Mouse (Mus musculus) heart, embryonic 11.5 days (tissue): ENCODE measurements around the gene Lin7a. TPM values are rescaled to one million over a fixed set of nuclear protein-coding genes. Genes with fewer than 3 reads are reported as not detected.

Source experiments
- ATAC-seq: fragments of 200-750 bp; cut with Nextera tagmentation; replicated peaks from 2 replicates; pipeline ENCODE4 v1.8.0; 2017; ENCODE audit warnings: moderate library complexity; ENCODE audit not compliant: insufficient number of reproducible peaks, low FRiP score, low TSS enrichment
- H3K27ac ChIP-seq: fragments of 300-500 bp; sonication (generic); 2 replicates; pipeline ENCODE4 v1.5.1; 2014; ENCODE audit warnings: mild to moderate bottlenecking, low read depth, low read length
- H3K27me3 ChIP-seq: fragments of 300-500 bp; sonication (generic); 2 replicates; pipeline ENCODE4 v1.6.1; 2014; ENCODE audit warnings: mild to moderate bottlenecking, low read length, mixed read lengths; ENCODE audit not compliant: control insufficient read depth, insufficient read depth
- H3K36me3 ChIP-seq: fragments of 300-500 bp; sonication (generic); 2 replicates; pipeline ENCODE4 v1.6.1; 2014; ENCODE audit warnings: mild to moderate bottlenecking, low read length, moderate library complexity, mixed read lengths; ENCODE audit not compliant: control insufficient read depth, insufficient read depth
- H3K4me1 ChIP-seq: fragments of 300-500 bp; sonication (generic); 2 replicates; pipeline ENCODE4 v1.6.1; 2014; ENCODE audit warnings: low read length; ENCODE audit not compliant: control insufficient read depth, insufficient read depth
- H3K4me2 ChIP-seq: fragments of 300-500 bp; sonication (generic); 2 replicates; pipeline ENCODE4 v1.6.1; 2014; ENCODE audit warnings: mild to moderate bottlenecking, moderate library complexity
- H3K4me3 ChIP-seq: fragments of 300-500 bp; sonication (generic); 2 replicates; pipeline ENCODE4 v1.5.1; 2014; ENCODE audit warnings: low read depth, low read length
- H3K9ac ChIP-seq: fragments of 300-500 bp; sonication (generic); 2 replicates; pipeline ENCODE4 v1.6.1; 2014; ENCODE audit warnings: mild to moderate bottlenecking, low read depth, low read length, moderate library complexity
- H3K9me3 ChIP-seq: fragments of 300-500 bp; sonication (generic); replicated peaks from 2 replicates; pipeline ENCODE4 v1.6.1; 2016; ENCODE audit warnings: low read length; ENCODE audit not compliant: control insufficient read depth
- WGBS: fragments of 180-500 bp; shearing (Covaris S2); extraction: QIAGEN DNeasy Blood & Tissue Kit; methylation state at CpG from one replicate; pipeline ENCODE4 v1.1.7; 2014; ENCODE audit not compliant: insufficient replicate concordance; 5-methylcytosine and 5-hydroxymethylcytosine counted together
- polyA plus RNA-seq: library from polyadenylated mRNA; unstranded; fragments of >200 nt; fragmentation: Nextera tagmentation; extraction: Ambion mirVana; gene quantifications from 2 replicates; pipeline ENCODE4 v1.2.1, GENCODE M21; 2014

The Lin7a gene
- polyA plus RNA-seq, 1 experiment from 2014 or later, result 2.6 TPM

DNA sequence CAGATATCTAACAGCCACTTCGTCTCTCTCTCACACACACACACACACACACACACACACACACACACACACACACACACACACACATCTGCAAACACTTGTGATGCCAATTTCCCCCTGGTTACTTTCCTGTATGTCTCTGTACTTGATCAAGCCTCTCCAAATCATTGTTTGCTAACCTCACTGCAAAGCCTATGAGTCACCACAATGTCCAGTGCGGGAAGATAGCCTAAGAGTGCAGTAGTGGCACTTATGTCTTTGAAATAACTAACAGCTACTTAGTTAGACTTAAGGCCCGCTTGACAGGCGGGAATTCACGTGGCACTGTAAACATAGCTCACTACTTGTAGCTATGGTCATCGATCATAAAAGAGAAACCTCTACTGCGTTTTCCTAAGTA is 196.3 kb downstream of the Lin7a start:
- H3K27me3 ChIP-seq, result no peaks in the 10 kb centered on the region
- no peaks in the 10 kb centered on the region for H3K36me3 ChIP-seq
- H3K9ac ChIP-seq, result no peak overlapping the region
- no peaks in the 10 kb centered on the region for H3K4me1 ChIP-seq
- H3K4me2 ChIP-seq, result no peak overlapping the region
- no peak for ATAC-seq
- no peaks in the 10 kb centered on the region for H3K9me3 ChIP-seq
- 65% methylated on average over 7 of the region's 7 CpGs for WGBS
- no peak overlapping the region for H3K4me3 ChIP-seq
- H3K27ac ChIP-seq, result no peak overlapping the region

Other genes starting within 250 kb of the Lin7a start
- gene Acss3, start 148.0 kb upstream of the Lin7a start, polyA plus RNA-seq, result 2.2 TPM in 2 replicates
- 0.56 and 0.87 TPM in 2 replicates for gene Myf5, start 214.4 kb downstream of the Lin7a start, polyA plus RNA-seq
- not detected in 2 replicates for gene Myf6, start 223.1 kb downstream of the Lin7a start, polyA plus RNA-seq